Mouse (Mus musculus): ENCODE data around the gene Gm15294. TPM values are rescaled to one million over a fixed set of nuclear protein-coding genes. Genes with fewer than 3 reads are reported as not detected.

The Gm15294 gene
- polyA plus RNA-seq (2014; fragmentation: Nextera tagmentation; extraction: Ambion mirVana), result not detected in 2 replicates

DNA sequence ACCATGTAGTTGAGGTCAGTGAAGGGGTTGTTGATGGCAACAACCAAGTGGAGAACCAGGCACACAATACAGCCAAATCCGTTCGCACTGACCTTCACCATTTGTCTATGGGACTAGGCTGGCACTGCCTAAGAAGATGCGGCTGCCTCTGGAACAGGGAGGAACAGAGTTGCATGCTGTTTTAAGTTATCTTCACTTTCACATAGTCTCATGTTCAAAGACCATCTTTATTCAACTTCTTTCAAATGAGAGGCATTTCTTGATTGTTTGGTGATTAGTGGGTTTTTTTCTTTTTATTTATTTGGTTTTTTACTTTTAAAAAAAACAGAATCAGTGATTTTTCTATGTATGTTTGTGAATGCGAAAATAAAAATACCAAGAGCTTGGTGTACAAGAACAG, at the start of gene Gm15294:
TSS of gene Gm15294 (minus strand) at position 101 of the 400 bp plus-strand sequence.
- no peak within 1 kb of the TSS for H3K4me3 ChIP-seq (ENCODE audit: low read depth, low read length)
- H3K9me3 ChIP-seq (ENCODE audit: control insufficient read depth, low read length), result no peaks in the 10 kb centered on the region
- H3K4me2 ChIP-seq, result no peak within 1 kb of the TSS
- no peaks in the 10 kb centered on the region; the same call in 1 of the 2 replicates for H3K27me3 ChIP-seq (replicated peaks; ENCODE audit: control insufficient read depth, insufficient read depth, low read length)
- no peak within 1 kb of the TSS for H3K9ac ChIP-seq (ENCODE audit: low read depth, low read length)
- H3K4me1 ChIP-seq (replicated peaks; ENCODE audit: control insufficient read depth, insufficient read depth, low read length), result no peaks in the 10 kb centered on the region
- no peaks in the 10 kb centered on the region for H3K36me3 ChIP-seq (ENCODE audit: control insufficient read depth, insufficient read depth, low read length)
- WGBS, result 78% methylated on average over 4 of the region's 4 CpGs
- H3K27ac ChIP-seq (ENCODE audit: low read depth, low read length), result no peak within 1 kb of the TSS
- ATAC-seq (replicated peaks; ENCODE audit: low FRiP score) (no peak), DNase-seq (ENCODE audit: low spot score) (no peak)

DNA sequence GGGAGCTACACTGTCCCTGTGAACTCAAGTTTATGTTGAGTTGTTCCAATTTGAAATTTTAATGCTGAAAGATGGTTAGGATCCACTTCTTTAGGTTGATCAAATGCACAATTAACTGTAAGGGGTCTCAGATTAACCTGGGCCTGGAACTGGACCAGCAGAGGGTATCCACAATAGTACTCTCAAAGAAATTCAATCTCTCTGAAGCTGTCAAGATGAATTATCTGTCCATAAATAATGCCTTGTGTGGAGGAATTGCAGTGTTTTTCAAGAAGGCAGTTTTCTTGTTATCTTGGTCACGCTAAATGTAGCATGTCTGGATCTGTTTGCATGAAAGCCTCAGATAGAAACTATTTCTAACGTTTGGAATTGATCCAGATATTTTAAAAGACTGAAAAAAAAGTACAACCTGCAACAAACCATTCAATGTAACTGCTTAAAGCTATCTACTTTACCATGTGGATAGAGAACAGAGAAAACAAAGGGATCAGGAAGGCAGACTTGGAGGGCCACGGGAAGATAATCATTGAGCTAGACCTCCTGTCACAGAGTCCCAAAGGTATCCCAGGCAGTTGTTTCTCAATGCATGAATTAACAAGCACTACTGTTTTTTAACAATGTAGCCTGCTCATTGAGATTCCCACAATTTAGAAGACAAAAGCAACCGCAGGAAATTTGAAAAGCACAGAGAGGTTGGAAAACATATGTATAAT, 9.5 kb upstream of the Gm15294 start:
- ATAC-seq (replicated peaks; ENCODE audit: low FRiP score) (no peak), DNase-seq (ENCODE audit: low spot score) (no peak)
- no peaks in the 10 kb centered on the region for H3K4me1 ChIP-seq (replicated peaks; ENCODE audit: control insufficient read depth, insufficient read depth, low read length)
- H3K27me3 ChIP-seq (replicated peaks; ENCODE audit: control insufficient read depth, insufficient read depth, low read length), result no peaks in the 10 kb centered on the region
- no peak overlapping the region for H3K4me3 ChIP-seq (ENCODE audit: low read depth, low read length)
- no peaks in the 10 kb centered on the region for H3K36me3 ChIP-seq (ENCODE audit: control insufficient read depth, insufficient read depth, low read length)
- no peaks in the 10 kb centered on the region for H3K9me3 ChIP-seq (ENCODE audit: control insufficient read depth, low read length)
- no peak overlapping the region for H3K27ac ChIP-seq (ENCODE audit: low read depth, low read length)
- no peak overlapping the region for H3K9ac ChIP-seq (ENCODE audit: low read depth, low read length)
- WGBS, result 63% methylated on average over 4 of the region's 4 CpGs
- H3K4me2 ChIP-seq, result no peak overlapping the region

DNA sequence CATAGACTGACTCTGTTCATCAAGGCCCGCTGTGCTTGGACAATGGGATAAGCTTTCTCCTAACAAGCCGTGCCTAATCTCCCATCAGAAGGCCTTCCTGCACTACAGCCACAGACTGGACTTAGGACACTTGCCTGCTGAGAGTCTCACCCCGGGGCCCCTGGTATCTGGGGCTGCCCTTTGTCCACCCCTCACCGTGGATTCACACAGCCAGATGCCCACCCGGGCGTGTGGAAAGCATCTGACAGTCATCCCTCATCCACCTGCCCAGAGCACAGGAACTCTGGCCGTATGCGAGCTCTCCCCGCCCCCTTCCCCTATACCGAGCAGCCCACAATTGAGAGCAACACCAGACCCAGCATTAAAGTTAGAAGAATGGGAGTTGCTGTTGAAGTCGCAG, 1.0 kb downstream of the Gm15294 start:
- WGBS, result 76% methylated on average over 11 of the region's 11 CpGs
- Histone ChIP-seq H3K27me3 (replicated peaks; ENCODE audit: control insufficient read depth, insufficient read depth, low read length) (no peaks in the 10 kb centered on the region; the same call in 1 of the 2 replicates), H3K36me3 (ENCODE audit: control insufficient read depth, insufficient read depth, low read length) (no peaks in the 10 kb centered on the region), H3K4me2 (no peak overlapping the region), H3K9me3 (ENCODE audit: control insufficient read depth, low read length) (no peaks in the 10 kb centered on the region), H3K27ac (ENCODE audit: low read depth, low read length) (no peak overlapping the region), H3K4me1 (replicated peaks; ENCODE audit: control insufficient read depth, insufficient read depth, low read length) (no peaks in the 10 kb centered on the region), H3K4me3 (ENCODE audit: low read depth, low read length) (no peak overlapping the region), H3K9ac (ENCODE audit: low read depth, low read length) (no peak overlapping the region)
- ATAC-seq (replicated peaks; ENCODE audit: low FRiP score), result no peak
- DNase-seq (ENCODE audit: low spot score), result no peak

DNA sequence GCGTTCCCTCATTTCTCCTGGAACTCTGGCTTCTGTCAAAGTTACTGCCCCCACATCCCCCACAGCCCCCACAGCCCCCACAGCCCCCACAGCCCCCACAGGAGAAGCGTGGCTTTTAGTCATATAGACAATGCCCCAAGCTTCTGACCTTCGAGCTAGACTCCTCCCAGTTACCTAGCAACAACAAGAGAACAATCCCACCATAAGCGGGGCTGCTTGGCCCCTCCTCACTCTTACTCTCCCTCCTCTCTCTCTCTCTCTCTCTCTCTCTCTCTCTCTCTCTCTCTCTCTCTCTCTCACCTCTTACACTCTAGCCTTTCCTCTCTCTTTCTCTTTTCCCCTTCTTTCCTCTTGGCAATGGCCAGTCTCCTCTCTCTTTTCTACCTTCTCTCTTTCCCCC, 1.4 kb downstream of the Gm15294 start:
- 67% methylated on average over 4 of the region's 4 CpGs for WGBS
- Histone ChIP-seq H3K27ac (ENCODE audit: low read depth, low read length) (no peak overlapping the region), H3K9ac (ENCODE audit: low read depth, low read length) (no peak overlapping the region), H3K4me3 (ENCODE audit: low read depth, low read length) (no peak overlapping the region), H3K9me3 (ENCODE audit: control insufficient read depth, low read length) (no peaks in the 10 kb centered on the region), H3K4me1 (replicated peaks; ENCODE audit: control insufficient read depth, insufficient read depth, low read length) (no peaks in the 10 kb centered on the region), H3K36me3 (ENCODE audit: control insufficient read depth, insufficient read depth, low read length) (no peaks in the 10 kb centered on the region), H3K4me2 (no peak overlapping the region), H3K27me3 (replicated peaks; ENCODE audit: control insufficient read depth, insufficient read depth, low read length) (no peaks in the 10 kb centered on the region; the same call in 1 of the 2 replicates)
- DNase-seq (ENCODE audit: low spot score) (no peak), ATAC-seq (replicated peaks; ENCODE audit: low FRiP score) (no peak)

DNA sequence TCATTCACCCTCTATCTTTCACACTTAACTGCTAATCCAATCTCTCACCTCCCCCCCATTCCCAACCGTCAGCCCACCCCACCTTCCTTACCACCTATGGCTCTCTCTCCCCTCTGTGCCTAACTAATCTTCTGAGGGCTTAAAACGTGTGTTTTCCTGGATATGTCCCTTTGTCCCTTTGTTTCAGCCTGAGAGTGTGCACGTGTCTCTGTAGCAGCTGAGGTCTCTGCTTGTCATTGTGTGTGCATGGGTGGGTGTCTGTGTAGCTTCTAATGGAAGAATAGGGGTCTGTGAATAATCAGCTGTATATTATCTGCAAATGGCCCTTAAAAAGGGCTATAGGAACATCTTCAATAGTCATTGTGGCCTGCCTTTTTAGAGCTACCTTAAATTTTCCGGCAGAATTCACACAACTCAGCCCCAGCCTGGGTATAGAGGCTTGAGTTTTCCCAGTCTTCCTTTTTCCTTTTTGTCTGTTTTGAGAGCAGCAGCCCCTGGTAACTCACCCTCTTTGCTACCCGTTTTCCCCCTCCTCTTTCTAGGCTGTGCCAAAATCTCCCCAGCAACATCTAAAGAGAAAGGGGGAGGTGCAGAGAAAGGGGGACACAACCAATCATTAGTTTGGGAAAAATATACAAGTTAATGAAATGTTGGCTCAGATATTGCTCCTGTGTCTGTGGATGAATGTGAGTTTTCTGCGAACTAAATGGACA, 19.2 kb downstream of the Gm15294 start:
- Histone ChIP-seq H3K9ac (ENCODE audit: low read depth, low read length) (no peak overlapping the region), H3K27ac (ENCODE audit: low read depth, low read length) (no peak overlapping the region), H3K4me2 (no peak overlapping the region), H3K36me3 (ENCODE audit: control insufficient read depth, insufficient read depth, low read length) (no peaks in the 10 kb centered on the region), H3K9me3 (ENCODE audit: control insufficient read depth, low read length) (no peaks in the 10 kb centered on the region), H3K27me3 (replicated peaks; ENCODE audit: control insufficient read depth, insufficient read depth, low read length) (no peaks in the 10 kb centered on the region), H3K4me3 (ENCODE audit: low read depth, low read length) (no peak overlapping the region), H3K4me1 (replicated peaks; ENCODE audit: control insufficient read depth, insufficient read depth, low read length) (no peaks in the 10 kb centered on the region)
- no peak for DNase-seq (ENCODE audit: low spot score)
- WGBS, result 35% methylated on average over 6 of the region's 6 CpGs
- ATAC-seq (replicated peaks; ENCODE audit: low FRiP score), result no peak

Other genes with a start within 250 kb of the Gm15294 start
- gene Irs4, start 150.0 kb downstream of the Gm15294 start, polyA plus RNA-seq (2014; fragmentation: Nextera tagmentation; extraction: Ambion mirVana), result 0.13 TPM in 1 of 2 replicates, not detected in the other

Data from liver, embryonic 11.5 days (tissue).